Mouse (Mus musculus) splenic B cell, adult 2 months (primary cell): Measurements from ENCODE around the gene Stambp.

ENCODE experiments used
- DNase-seq: peaks from one replicate; pipeline ENCODE4 v3.0.0-alpha.2; 2011; ENCODE audit warnings: low read depth, low spot score
- H3K27me3 ChIP-seq: 2 replicates; pipeline ENCODE4 v1.6.1; 2012; ENCODE audit warnings: mild to moderate bottlenecking, low read length, moderate library complexity, mixed read lengths; ENCODE audit not compliant: control insufficient read depth, poor library complexity, insufficient read depth, severe bottlenecking
- H3K36me3 ChIP-seq: 2 replicates; pipeline ENCODE4 v1.6.1; 2012; ENCODE audit warnings: mild to moderate bottlenecking, low read length, moderate library complexity, mixed read lengths; ENCODE audit not compliant: control insufficient read depth, poor library complexity, insufficient read depth, severe bottlenecking

Stambp gene

DNA sequence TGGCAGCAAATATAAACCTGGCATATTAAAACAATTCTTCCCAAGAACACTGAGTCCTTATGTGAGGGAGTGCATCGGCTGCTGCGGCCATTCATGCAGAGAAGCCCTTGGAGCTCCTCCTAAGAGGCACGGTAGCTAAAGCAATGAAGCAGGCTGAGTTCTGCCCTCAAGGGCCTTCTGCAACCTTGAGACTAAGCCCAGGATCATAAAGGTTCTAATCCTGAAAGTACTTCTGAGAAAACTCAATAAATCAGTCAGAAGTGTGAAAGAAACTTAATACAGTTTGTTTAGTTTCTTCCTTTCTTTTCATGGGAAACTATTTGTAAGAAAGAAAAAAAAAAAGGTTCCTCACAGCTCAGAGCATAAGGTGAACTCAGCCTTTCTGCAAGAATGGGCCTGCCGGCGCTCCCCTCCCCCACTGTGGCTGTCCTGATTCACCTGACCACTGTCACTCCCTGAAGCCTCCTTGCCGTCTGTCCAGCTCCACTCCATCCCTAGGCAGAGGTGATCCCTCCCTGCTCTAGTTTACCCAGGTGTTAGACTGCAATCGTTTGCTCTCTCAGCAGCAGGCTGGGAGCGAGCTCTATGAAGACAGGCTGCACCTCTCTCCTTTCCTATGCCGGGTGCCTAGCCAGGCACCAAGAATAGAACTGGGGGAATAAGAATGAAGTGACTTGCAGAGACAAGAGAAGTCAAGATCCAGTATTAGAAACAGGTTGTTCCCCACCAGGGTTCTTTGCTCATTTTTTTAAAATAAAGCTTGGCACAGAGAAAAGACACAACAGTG is 70.8 kb downstream of the Stambp start:
- Histone ChIP-seq H3K27me3 (no peaks in the 10 kb centered on the region), H3K36me3 (no peaks in the 10 kb centered on the region)
- no peak for DNase-seq

DNA sequence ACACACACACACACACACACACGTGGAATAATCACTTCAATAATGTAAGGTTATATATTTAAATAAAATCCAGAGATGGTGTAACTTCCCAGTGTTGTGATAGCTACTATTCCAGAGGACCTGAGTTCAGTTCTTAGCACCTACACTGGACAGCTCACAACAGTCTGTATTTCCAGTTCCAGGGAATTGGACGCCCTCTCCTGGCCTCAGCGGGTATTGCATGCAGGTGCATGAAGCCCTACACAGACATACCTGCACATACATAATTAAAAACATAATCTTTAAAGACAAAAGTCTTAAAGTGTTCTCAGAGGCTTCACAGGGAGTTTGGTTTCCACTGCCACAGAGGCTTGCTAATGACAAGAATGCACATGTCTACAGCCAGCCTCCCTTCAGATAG is 72.1 kb downstream of the Stambp start:
- Histone ChIP-seq H3K27me3 (no peaks in the 10 kb centered on the region), H3K36me3 (peaks cover 6% of the 10 kb centered on the region; the same call in 1 of the 2 replicates)
- DNase-seq = peak; percentile 48

DNA sequence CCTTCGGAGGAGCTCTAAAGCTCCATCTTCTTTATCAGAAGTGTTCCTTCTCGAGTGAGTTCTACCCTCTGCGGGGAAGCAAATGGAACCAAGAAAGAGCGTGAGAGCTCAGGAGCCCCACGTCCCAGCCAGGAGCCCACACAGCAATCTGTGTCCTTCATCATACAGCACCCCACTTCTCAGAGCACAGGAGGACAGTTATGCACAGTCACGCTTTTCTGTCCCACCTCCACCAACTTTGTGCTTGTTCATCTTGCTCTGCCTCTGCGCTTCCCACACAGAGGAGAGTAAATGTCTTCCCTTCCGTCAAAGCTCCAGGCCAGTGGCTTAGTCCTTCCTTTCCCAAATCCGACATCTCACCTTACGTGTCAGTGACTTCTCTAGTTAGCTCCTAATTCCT is 73.5 kb downstream of the Stambp start:
- H3K27me3 ChIP-seq = no peaks in the 10 kb centered on the region
- H3K36me3 ChIP-seq = peaks cover 6% of the 10 kb centered on the region
- DNase-seq = no peak

DNA sequence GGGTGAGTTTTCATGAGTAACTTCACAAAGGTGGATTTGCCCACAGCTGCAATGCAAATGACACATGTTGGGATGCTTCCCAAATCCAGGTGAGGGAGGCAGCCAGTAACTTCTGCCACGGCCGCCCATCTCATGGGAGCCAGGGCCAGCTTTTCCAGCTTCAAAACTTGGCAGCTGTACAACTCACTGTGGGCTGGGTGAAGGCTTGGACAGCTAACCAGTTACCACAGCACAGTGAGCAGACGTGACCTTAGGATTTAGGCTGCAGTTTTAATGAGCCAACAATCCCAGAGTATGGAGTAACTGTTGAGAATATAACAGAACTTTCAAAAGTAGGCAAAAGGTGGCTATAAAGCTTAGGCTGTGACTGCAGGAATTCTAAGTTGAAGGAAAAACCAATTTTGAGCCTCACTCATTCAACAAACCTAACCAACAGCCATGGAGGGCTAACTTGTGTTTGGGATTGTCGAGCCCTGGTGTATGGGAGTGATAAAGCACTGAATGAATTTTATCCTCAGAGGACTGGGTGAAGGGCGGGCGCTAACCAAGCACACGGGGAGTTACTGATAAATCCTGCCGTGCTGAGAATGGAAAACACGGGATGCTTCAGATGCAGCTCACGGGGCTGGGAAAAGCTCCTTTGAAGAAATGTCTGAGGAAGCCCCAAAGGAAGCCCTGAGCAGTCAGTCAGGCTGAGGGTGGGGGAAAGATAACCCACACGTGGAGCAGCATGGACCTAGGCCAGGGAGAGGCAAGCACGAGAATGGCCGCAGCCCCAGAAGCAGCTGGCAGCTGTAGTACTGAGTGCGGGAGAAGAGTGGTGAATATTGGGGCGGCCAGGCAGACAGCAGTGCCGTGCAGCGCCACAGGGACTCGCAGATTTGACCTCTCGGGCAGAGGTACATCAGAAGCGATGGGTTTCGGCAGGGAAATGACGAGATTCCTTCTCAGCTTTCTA is 75.5 kb downstream of the Stambp start:
- Histone ChIP-seq H3K27me3 (no peaks in the 10 kb centered on the region), H3K36me3 (peaks cover 10% of the 10 kb centered on the region)
- DNase-seq = no peak

DNA sequence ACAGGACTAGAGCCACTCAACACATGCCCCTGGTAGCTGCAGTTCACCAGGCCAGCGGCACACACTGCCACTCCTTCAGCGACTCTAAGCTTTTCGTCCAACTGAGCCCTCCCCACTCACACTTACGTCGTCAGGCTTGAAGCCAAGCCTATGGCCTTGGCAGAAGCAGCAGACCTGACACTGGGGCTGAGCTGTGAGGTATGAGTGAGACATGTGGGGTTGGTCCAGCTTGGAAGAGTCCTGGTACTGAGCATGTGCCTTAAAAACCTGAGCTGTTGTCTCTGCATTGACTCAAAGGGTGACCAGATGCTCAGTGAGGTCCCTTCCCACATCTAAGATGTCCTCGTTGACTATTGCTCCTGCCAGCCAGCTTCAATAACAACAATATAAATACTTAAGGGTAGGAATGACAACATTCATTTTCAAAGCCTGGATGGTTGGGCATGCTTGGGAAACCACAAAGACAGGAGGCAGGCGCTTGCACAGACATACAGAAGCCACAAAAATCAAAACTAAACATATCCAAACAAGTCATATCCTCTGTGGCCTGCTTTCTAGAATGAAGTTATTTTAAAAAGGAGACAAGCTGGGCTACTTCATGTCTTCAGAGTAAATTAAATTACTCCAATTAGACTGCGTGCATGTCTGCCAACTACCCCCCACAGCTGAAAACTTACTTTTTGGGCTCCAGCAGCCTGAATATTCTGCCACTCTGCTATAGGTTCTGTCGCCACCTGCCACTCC is 76.3 kb downstream of the Stambp start:
- DNase-seq = no peak
- no peaks in the 10 kb centered on the region for H3K27me3 ChIP-seq
- H3K36me3 ChIP-seq = peaks cover 10% of the 10 kb centered on the region
